Mouse (Mus musculus): ENCODE data around the gene Cd3eap. TPM values are rescaled to one million over a fixed set of nuclear protein-coding genes. Genes with fewer than 3 reads are reported as not detected.

Cd3eap gene
- total and polyA plus RNA-seq, 3 experiments, result 14.4 to 36.9 (median 22.6) TPM

Other genes with a start within 250 kb of the Cd3eap start
Only the 20 nearest of the 26 such genes appear.
- gene Snrpd2, start 209.8 kb downstream of the Cd3eap start, total RNA-seq (2012; rRNA removed), result 348 and 408 TPM in 2 replicates
- gene Snrpd2, start 209.8 kb downstream of the Cd3eap start, total RNA-seq (2014; rRNA removed), result 178 and 213 TPM in 2 replicates
- 177 and 193 TPM in 2 replicates for gene Snrpd2, start 209.8 kb downstream of the Cd3eap start, polyA plus RNA-seq (2012; ENCODE audit: insufficient read length, low read depth)
- gene Gipr, start 193.4 kb downstream of the Cd3eap start, total RNA-seq (2012; rRNA removed), result 0.04 TPM in 1 of 2 replicates, not detected in the other
- gene Gipr, start 193.4 kb downstream of the Cd3eap start, total RNA-seq (2014; rRNA removed), result not detected in 2 replicates
- gene Gipr, start 193.4 kb downstream of the Cd3eap start, polyA plus RNA-seq (2012; ENCODE audit: insufficient read length, low read depth), result 0.11 and 0.12 TPM in 2 replicates
- 32.4 and 52.4 TPM in 2 replicates for gene Eml2, start 183.1 kb downstream of the Cd3eap start, total RNA-seq (2012; rRNA removed)
- gene Eml2, start 183.1 kb downstream of the Cd3eap start, total RNA-seq (2014; rRNA removed), result 12.3 and 15.6 TPM in 2 replicates
- gene Eml2, start 183.1 kb downstream of the Cd3eap start, polyA plus RNA-seq (2012; ENCODE audit: insufficient read length, low read depth), result 29.1 and 30.8 TPM in 2 replicates
- 0.04 and 0.08 TPM in 2 replicates for gene Gpr4, start 146.9 kb downstream of the Cd3eap start, total RNA-seq (2012; rRNA removed)
- gene Gpr4, start 146.9 kb downstream of the Cd3eap start, total RNA-seq (2014; rRNA removed), result not detected in 2 replicates
- 0.14 and 0.31 TPM in 2 replicates for gene Gpr4, start 146.9 kb downstream of the Cd3eap start, polyA plus RNA-seq (2012; ENCODE audit: insufficient read length, low read depth)
- 11.9 and 15.7 TPM in 2 replicates for gene Opa3, start 131.1 kb downstream of the Cd3eap start, total RNA-seq (2012; rRNA removed)
- gene Opa3, start 131.1 kb downstream of the Cd3eap start, total RNA-seq (2014; rRNA removed), result 8.6 and 9.4 TPM in 2 replicates
- 20.0 and 21.2 TPM in 2 replicates for gene Opa3, start 131.1 kb downstream of the Cd3eap start, polyA plus RNA-seq (2012; ENCODE audit: insufficient read length, low read depth)
- gene Vasp, start 87.7 kb downstream of the Cd3eap start, total RNA-seq (2012; rRNA removed), result 109 and 114 TPM in 2 replicates
- 122 and 125 TPM in 2 replicates for gene Vasp, start 87.7 kb downstream of the Cd3eap start, total RNA-seq (2014; rRNA removed)
- 191 and 240 TPM in 2 replicates for gene Vasp, start 87.7 kb downstream of the Cd3eap start, polyA plus RNA-seq (2012; ENCODE audit: insufficient read length, low read depth)
- gene Ppm1n, start 79.4 kb downstream of the Cd3eap start, total RNA-seq (2012; rRNA removed), result not detected in 2 replicates
- not detected in 2 replicates for gene Ppm1n, start 79.4 kb downstream of the Cd3eap start, total RNA-seq (2014; rRNA removed)
- not detected in 2 replicates for gene Ppm1n, start 79.4 kb downstream of the Cd3eap start, polyA plus RNA-seq (2012; ENCODE audit: insufficient read length, low read depth)
- 0.72 and 1.0 TPM in 2 replicates for gene Rtn2, start 76.9 kb downstream of the Cd3eap start, total RNA-seq (2012; rRNA removed)
- 0.43 and 0.56 TPM in 2 replicates for gene Rtn2, start 76.9 kb downstream of the Cd3eap start, total RNA-seq (2014; rRNA removed)
- gene Rtn2, start 76.9 kb downstream of the Cd3eap start, polyA plus RNA-seq (2012; ENCODE audit: insufficient read length, low read depth), result 0.76 and 0.80 TPM in 2 replicates
- gene Fosb, start 49.4 kb downstream of the Cd3eap start, total RNA-seq (2012; rRNA removed), result 0.08 and 0.13 TPM in 2 replicates
- gene Fosb, start 49.4 kb downstream of the Cd3eap start, total RNA-seq (2014; rRNA removed), result not detected in 2 replicates
- 0.27 and 0.56 TPM in 2 replicates for gene Fosb, start 49.4 kb downstream of the Cd3eap start, polyA plus RNA-seq (2012; ENCODE audit: insufficient read length, low read depth)
- 27.7 and 31.1 TPM in 2 replicates for gene Ercc1, start 14.7 kb downstream of the Cd3eap start, total RNA-seq (2012; rRNA removed)
- gene Ercc1, start 14.7 kb downstream of the Cd3eap start, total RNA-seq (2014; rRNA removed), result 25.3 and 26.9 TPM in 2 replicates
- 28.2 and 29.8 TPM in 2 replicates for gene Ercc1, start 14.7 kb downstream of the Cd3eap start, polyA plus RNA-seq (2012; ENCODE audit: insufficient read length, low read depth)
- gene Ppp1r13l, start 266 bp upstream of the Cd3eap start, total RNA-seq (2012; rRNA removed), result 0.42 and 0.68 TPM in 2 replicates
- gene Ppp1r13l, start 266 bp upstream of the Cd3eap start, total RNA-seq (2014; rRNA removed), result 0.11 TPM in 1 of 2 replicates, not detected in the other
- gene Ppp1r13l, start 266 bp upstream of the Cd3eap start, polyA plus RNA-seq (2012; ENCODE audit: insufficient read length, low read depth), result 1.3 and 1.4 TPM in 2 replicates
- gene Ercc2, start 22.5 kb upstream of the Cd3eap start, total RNA-seq (2012; rRNA removed), result 40.6 and 43.8 TPM in 2 replicates
- gene Ercc2, start 22.5 kb upstream of the Cd3eap start, total RNA-seq (2014; rRNA removed), result 29.0 and 30.0 TPM in 2 replicates
- gene Ercc2, start 22.5 kb upstream of the Cd3eap start, polyA plus RNA-seq (2012; ENCODE audit: insufficient read length, low read depth), result 31.7 and 33.5 TPM in 2 replicates
- gene Klc3, start 44.6 kb upstream of the Cd3eap start, total RNA-seq (2012; rRNA removed), result 3.9 and 4.4 TPM in 2 replicates
- gene Klc3, start 44.6 kb upstream of the Cd3eap start, total RNA-seq (2014; rRNA removed), result 0.17 TPM in 1 of 2 replicates, not detected in the other
- not detected in 2 replicates for gene Klc3, start 44.6 kb upstream of the Cd3eap start, polyA plus RNA-seq (2012; ENCODE audit: insufficient read length, low read depth)
- gene Ckm, start 45.3 kb upstream of the Cd3eap start, total RNA-seq (2012; rRNA removed), result 0.21 and 0.47 TPM in 2 replicates
- gene Ckm, start 45.3 kb upstream of the Cd3eap start, total RNA-seq (2014; rRNA removed), result 0.08 and 0.92 TPM in 2 replicates
- gene Ckm, start 45.3 kb upstream of the Cd3eap start, polyA plus RNA-seq (2012; ENCODE audit: insufficient read length, low read depth), result not detected in 2 replicates
- gene Mark4, start 99.3 kb upstream of the Cd3eap start, total RNA-seq (2012; rRNA removed), result 5.2 and 7.3 TPM in 2 replicates
- 1.7 and 1.9 TPM in 2 replicates for gene Mark4, start 99.3 kb upstream of the Cd3eap start, total RNA-seq (2014; rRNA removed)
- gene Mark4, start 99.3 kb upstream of the Cd3eap start, polyA plus RNA-seq (2012; ENCODE audit: insufficient read length, low read depth), result 9.6 and 11.9 TPM in 2 replicates
- 0.08 TPM in 2 replicates for gene Exoc3l2, start 103.8 kb upstream of the Cd3eap start, total RNA-seq (2012; rRNA removed)
- not detected in 2 replicates for gene Exoc3l2, start 103.8 kb upstream of the Cd3eap start, total RNA-seq (2014; rRNA removed)
- gene Exoc3l2, start 103.8 kb upstream of the Cd3eap start, polyA plus RNA-seq (2012; ENCODE audit: insufficient read length, low read depth), result not detected in 2 replicates
- gene Bloc1s3, start 148.9 kb upstream of the Cd3eap start, total RNA-seq (2012; rRNA removed), result 5.1 and 6.7 TPM in 2 replicates
- 6.9 and 8.0 TPM in 2 replicates for gene Bloc1s3, start 148.9 kb upstream of the Cd3eap start, total RNA-seq (2014; rRNA removed)
- 3.8 and 4.9 TPM in 2 replicates for gene Bloc1s3, start 148.9 kb upstream of the Cd3eap start, polyA plus RNA-seq (2012; ENCODE audit: insufficient read length, low read depth)
- gene Trappc6a, start 148.9 kb upstream of the Cd3eap start, total RNA-seq (2012; rRNA removed), result 114 and 201 TPM in 2 replicates
- gene Trappc6a, start 148.9 kb upstream of the Cd3eap start, total RNA-seq (2014; rRNA removed), result 72.2 and 77.8 TPM in 2 replicates
- 37.2 and 41.1 TPM in 2 replicates for gene Trappc6a, start 148.9 kb upstream of the Cd3eap start, polyA plus RNA-seq (2012; ENCODE audit: insufficient read length, low read depth)
- 0.92 and 1.9 TPM in 2 replicates for gene Nkpd1, start 158.4 kb upstream of the Cd3eap start, total RNA-seq (2012; rRNA removed)
- gene Nkpd1, start 158.4 kb upstream of the Cd3eap start, total RNA-seq (2014; rRNA removed), result 0.59 and 1.1 TPM in 2 replicates
- gene Nkpd1, start 158.4 kb upstream of the Cd3eap start, polyA plus RNA-seq (2012; ENCODE audit: insufficient read length, low read depth), result 2.1 and 2.3 TPM in 2 replicates
- 13.8 and 14.2 TPM in 2 replicates for gene Ppp1r37, start 203.6 kb upstream of the Cd3eap start, total RNA-seq (2012; rRNA removed)
- 7.3 and 7.7 TPM in 2 replicates for gene Ppp1r37, start 203.6 kb upstream of the Cd3eap start, total RNA-seq (2014; rRNA removed)
- gene Ppp1r37, start 203.6 kb upstream of the Cd3eap start, polyA plus RNA-seq (2012; ENCODE audit: insufficient read length, low read depth), result 15.7 and 16.5 TPM in 2 replicates